Mouse (Mus musculus) liver (tissue): ENCODE data around the gene Baiap2l2.
A peak's percentile ranks its signal among the peaks of the same experiment; 100 is the strongest.
"Not testable (repeated sequence)": the region's sequence is repeated elsewhere in the genome, so short reads cannot be mapped to it uniquely, and the experiment has no call there.

Experiments
- DNase-seq: peaks from one replicate; pipeline ENCODE4 v3.0.0-alpha.2; 2020; ENCODE audit warnings: mixed read lengths

Baiap2l2 gene

DNA sequence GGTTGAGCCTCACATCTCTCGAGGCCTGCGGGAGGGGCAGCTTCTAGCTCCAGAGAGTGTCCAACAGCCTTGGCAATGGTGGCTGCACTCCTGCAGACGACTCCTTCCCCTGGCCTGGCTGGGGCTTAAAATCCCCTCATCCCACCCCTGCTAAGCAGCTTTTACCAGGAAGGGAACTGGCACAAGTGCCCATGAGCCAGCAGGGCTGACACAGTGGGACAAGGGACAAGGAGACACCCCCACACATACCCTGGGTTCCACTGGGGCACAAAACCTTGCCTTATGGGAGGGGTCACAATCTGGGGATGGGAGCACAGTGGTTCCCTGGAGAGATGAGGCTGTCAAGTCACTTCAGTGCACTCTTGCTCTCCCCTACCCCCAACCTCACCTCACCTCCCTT is 30.7 kb downstream of the Baiap2l2 start, which contains the start of gene Slc16a8:
TSS of gene Slc16a8 (minus strand) at position 101 of the 400 bp plus-strand sequence.
- DNase-seq, result no peak

DNA sequence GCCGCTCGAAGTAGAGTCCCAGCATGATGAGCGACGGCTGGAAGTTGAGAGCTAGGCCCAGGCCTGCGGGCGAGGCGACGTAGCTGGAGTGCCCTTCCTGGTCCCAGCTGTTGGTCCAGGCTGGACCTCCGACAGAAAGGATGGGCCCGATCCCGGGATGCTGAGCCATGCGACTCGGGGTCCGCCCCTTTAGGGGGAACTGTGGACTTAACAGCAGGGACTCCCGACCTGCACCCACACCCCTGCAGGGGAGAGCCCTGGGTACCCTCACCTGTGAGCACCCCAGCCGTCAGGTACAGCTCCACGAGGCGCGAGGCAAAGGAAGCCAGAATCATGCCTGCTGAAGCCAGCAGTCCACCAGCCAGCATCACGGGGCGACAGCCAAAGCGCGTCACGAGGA is 32.8 kb downstream of the Baiap2l2 start:
- no peak for DNase-seq

DNA sequence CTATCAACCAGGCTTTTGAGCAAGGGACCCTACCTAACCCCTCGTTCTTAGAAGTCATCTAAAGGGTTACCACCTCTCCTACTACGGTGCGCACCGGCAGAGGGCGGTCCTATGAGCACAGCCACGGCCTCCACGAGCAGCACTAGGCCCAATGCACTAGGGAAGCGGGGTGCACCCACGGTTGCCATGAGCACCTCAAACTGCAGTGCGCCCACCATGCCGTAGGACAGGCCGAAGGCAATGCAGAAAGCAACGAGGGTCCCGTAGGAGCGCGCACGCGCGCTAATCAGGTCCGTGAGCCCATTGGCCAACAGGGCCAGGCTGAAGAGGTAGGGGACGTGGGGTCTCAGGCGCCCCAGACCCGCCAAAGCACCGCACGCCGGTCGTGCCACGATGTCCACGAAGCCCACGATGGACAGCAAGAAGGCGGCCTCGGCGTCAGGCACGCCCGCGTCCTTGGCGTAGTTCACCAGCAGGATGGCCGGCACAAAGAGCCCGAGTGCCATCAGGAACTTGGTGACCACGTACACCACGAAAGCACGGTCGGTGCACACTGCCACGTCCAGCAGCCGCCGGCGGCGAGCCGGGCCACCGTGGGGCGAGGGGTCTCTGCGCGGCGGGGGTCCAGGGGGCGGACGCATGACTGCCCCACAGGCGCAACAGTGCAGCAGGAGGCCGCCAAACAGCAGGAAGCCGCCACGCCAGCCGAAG is 33.4 kb downstream of the Baiap2l2 start:
- DNase-seq, result no peak

- no peak for DNase-seq
These were observed 34.2 kb downstream of the Baiap2l2 start for GRCm38 (mm10) chr15:79251168-79251567.

DNA sequence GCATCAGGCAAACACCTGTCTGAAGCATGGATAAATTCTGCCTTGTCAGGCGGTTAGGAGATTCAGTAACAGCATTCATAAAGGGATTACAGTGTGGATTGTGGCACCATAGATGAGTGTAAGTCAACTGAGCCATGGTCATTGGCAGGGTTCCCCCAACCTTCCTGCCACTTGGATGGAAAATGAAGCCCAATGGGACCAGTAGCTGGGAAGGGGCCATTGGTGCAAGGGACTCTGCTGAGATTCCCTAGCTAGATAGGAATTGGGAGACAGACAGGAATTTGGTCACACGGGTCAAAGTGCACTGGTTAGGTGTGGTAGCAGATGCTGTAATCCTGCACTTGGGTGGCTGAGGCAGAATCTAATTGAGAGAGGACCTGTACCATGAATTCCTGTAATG is 35.1 kb downstream of the Baiap2l2 start:
- no peak for DNase-seq

DNA sequence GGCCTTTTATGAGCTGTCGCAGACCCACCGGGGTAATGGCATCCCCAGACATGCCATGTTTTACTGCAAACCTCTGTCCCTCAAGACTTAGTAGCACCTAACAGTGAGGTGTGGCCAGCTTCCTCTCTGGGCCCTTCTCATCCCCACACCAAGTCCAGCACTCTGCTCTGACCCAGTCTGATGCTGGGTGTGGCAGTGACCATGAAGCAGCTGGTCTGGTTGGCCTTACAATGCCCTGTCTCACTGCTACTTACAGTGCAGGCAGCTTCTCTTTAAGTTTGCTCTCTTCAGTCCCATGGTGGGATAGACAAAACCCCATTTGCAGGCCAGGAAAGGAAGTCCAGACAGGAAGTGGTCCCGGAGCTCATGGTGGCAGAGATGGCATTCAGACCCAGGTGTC is 40.0 kb downstream of the Baiap2l2 start:
- DNase-seq, result no peak

DNA sequence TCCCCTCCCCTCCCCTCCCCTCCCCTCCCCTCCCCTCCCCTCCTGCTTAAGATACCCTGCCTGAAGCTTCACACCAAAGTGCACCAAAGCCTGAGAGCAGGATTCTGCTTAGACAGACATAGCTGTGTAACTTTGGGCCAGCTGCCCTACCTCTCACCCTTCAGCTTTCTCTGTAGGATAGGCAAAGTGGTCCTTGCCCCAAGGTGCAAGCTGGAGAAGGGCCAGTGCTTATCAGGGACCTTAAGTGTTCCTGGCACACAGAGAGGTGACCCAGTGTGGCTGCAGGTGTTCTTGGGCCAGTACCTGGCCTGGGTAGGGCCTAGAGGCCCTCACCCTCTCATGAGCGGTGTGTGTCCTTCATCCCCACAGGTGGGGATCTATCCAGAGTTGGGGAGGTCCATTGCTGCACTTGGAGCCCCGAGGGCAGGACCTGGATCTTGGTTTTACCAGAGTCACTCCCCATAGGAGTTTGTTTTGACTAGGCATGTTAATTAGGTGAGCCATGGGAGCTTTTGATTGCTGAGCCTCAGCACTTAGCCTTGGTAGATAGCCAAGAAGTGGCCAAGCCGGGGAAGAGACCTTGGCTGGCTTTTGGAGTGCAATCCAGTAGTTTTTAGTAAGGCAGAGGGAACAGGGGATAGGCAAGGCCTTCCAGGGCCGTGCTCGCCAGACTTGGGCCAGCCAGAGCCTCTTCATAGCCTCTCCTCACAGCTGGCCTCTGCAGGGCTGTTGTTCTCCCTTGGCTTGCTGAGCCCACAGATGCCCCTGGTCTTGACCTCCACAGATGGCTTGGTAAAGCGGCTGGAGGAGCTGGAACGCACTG is 41.1 kb downstream of the Baiap2l2 start:
- DNase-seq, result no peak

GRCm38 (mm10) chr15:79243234-79244042 is 41.9 kb downstream of the Baiap2l2 start:
- DNase-seq, result peak; percentile 91

- DNase-seq, result no peak
These were observed 42.6 kb downstream of the Baiap2l2 start for GRCm38 (mm10) chr15:79242574-79243233.

- DNase-seq, result no peak
These were observed 47.3 kb downstream of the Baiap2l2 start for GRCm38 (mm10) chr15:79238036-79238435.

GRCm38 (mm10) chr15:79235268-79235667 is 50.1 kb downstream of the Baiap2l2 start:
- DNase-seq, result no peak

- peak; percentile 83 for DNase-seq
These were observed 56.1 kb downstream of the Baiap2l2 start, which contains the start of the genes Pick1 and Gm49486 for GRCm38 (mm10) chr15:79229058-79229821. Gene Pick1 (plus strand): TSS chr15:79229173. Gene Gm49486 (plus strand): TSS chr15:79229391.

DNA sequence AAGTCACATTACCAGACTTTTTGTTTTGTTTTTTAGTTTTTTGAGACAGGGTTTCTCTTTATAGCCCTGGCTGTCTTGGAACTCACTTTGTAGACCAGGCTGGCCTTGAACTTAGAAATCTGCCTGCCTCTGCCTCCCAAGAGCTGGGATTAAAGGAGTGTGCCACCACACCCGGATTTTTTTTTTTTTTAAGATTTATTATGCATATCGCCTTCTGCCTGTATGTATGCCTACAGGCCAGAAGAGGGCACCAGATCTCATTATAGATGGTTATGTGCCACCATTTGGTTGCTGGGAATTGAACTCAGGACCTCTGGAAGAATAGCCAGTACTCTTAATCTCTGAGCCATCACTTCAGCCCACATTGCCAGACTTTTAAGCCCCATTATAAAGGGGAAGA is 59.6 kb downstream of the Baiap2l2 start:
- DNase-seq, result not testable (repeated sequence)

GRCm38 (mm10) chr15:79224685-79225084 is 60.7 kb downstream of the Baiap2l2 start:
- peak; percentile 79 for DNase-seq

DNA sequence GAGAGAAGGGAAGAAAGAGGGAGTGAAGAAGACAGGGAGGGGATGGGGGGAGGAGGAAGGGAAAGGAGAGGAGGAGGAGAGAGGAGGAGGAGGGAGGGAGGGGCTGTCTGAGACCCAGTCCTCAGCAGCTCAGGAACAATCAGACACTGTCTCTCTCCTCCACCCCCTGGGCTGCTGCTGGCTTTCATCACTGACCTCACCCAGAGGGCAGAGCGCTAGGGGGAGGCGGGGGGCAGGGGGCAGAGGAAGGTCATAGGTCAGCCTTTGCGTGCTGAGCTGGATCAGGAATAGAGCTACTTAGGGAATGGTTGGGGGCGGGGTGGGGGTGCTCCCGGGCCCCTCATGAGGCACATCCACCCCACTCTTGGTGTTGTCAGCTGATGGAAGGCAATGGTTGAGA is 61.7 kb downstream of the Baiap2l2 start:
- DNase-seq, result no peak

DNA sequence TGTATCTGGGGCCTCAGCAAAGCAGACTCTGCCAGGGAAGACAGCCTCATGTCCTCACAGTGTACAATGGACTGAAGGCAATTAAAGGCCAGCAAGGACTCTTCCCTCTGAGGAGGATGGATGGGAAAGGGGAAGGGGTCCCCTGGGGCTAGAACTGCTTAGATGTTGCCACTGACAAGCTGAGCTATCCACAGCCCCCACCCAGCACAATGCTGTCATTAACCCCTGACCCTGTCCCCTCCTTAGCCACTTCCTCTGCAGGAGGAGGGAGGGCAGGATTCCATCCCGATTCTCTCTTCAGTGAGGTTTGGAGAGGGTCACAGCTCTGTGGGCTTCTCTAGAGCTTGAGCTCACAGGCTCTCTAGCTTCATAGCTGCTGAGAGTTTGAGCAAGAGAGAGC is 65.8 kb downstream of the Baiap2l2 start:
- no peak for DNase-seq

GRCm38 (mm10) chr15:79216191-79216590 is 69.1 kb downstream of the Baiap2l2 start:
- no peak for DNase-seq

GRCm38 (mm10) chr15:79213591-79213990 is 71.7 kb downstream of the Baiap2l2 start:
- DNase-seq, result no peak

GRCm38 (mm10) chr15:79212750-79213446 is 72.4 kb downstream of the Baiap2l2 start:
- DNase-seq, result no peak

- no peak for DNase-seq
These were observed 75.0 kb downstream of the Baiap2l2 start for GRCm38 (mm10) chr15:79210357-79210756.
